Mouse (Mus musculus): Measurements from ENCODE around the gene Olfr412.

The Olfr412 gene

DNA sequence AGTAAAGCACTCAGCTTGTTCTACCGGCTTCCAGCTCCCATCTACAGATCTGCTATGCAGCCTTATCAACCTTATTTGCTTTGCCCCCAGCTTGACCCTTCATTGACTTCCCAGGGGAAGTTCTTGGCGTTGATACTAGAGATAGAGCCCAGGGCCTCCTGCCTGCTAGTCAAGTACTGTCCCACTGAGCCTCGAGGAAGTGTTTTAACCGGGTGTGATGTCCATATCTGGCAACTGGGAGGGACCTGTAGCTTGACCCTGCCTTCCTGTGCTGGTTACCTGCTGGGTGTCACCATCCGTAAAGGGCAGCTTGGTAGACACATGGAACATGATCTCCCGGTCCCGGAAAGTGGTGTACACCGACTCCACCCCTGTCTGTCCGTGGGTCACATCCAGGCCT lies 52.2 kb downstream of the Olfr412 start:
- no peak for DNase-seq (ENCODE audit: low spot score)

DNA sequence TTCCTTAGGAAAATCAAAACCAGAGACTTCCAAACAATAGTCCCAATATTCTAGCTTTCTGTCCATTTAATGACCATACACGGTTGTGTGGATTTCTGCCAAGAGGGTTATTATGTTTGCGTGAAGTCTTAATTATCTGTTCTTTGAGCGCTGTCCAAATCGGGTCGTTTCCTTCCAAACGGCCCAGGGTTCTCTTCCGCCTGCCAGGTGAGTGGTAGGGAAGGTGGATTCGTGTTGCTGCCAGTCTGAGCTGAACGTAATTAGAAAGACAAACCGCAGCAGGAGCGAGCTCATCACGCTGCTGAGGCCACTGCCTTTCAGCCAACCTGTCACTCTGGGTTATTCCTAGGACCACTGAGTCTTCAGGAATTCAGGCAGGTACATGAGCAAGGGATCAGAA lies 53.9 kb downstream of the Olfr412 start:
- DNase-seq (ENCODE audit: low spot score): no peak

Measured in testis, postnatal 10 days (tissue).